Mouse (Mus musculus): Measurements from ENCODE around the gene Ano2. TPM values are rescaled to one million over a fixed set of nuclear protein-coding genes. Genes with fewer than 3 reads are reported as not detected.

The Ano2 gene
- polyA plus RNA-seq, 1 experiment from 2014 or later = 0.16 TPM

DNA sequence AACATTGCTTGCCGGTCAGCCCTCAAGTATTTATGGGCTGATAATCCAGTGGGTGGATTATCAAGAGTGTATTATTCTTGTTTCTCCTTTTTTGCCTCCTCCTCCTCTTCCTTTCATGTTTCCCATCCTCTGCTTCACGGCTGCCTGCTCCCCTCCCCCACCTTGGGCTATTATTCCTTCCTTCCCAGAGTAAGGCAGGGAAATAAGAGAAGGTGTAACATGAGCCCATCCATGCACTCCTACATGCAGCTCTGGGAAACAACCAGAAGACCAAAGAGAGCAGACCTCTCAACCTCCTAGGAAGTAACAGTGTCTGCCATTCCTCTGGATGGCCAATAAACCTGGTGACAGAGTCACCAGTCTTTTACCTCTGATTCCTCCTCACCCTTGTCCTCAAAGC is 311.6 kb downstream of the Ano2 start:
- no peak for ATAC-seq (ENCODE audit: low read depth)
- Histone ChIP-seq H3K27me3 (ENCODE audit: control insufficient read depth, insufficient read depth, low read depth, low read length) (no peaks in the 10 kb centered on the region), H3K4me2 (ENCODE audit: low read depth, low read length) (no peak overlapping the region), H3K9ac (ENCODE audit: low read length) (no peak overlapping the region), H3K4me1 (replicated peaks; ENCODE audit: control insufficient read depth, insufficient read depth, low read length) (peaks cover 21% of the 10 kb centered on the region), H3K9me3 (ENCODE audit: control insufficient read depth, low read length) (no peaks in the 10 kb centered on the region), H3K27ac (ENCODE audit: low read length) (no peak overlapping the region), H3K4me3 (ENCODE audit: low read length) (no peak overlapping the region), H3K36me3 (ENCODE audit: control insufficient read depth, insufficient read depth, low read length) (no peaks in the 10 kb centered on the region)
- 34% methylated on average over 2 of the region's 2 CpGs for WGBS

DNA sequence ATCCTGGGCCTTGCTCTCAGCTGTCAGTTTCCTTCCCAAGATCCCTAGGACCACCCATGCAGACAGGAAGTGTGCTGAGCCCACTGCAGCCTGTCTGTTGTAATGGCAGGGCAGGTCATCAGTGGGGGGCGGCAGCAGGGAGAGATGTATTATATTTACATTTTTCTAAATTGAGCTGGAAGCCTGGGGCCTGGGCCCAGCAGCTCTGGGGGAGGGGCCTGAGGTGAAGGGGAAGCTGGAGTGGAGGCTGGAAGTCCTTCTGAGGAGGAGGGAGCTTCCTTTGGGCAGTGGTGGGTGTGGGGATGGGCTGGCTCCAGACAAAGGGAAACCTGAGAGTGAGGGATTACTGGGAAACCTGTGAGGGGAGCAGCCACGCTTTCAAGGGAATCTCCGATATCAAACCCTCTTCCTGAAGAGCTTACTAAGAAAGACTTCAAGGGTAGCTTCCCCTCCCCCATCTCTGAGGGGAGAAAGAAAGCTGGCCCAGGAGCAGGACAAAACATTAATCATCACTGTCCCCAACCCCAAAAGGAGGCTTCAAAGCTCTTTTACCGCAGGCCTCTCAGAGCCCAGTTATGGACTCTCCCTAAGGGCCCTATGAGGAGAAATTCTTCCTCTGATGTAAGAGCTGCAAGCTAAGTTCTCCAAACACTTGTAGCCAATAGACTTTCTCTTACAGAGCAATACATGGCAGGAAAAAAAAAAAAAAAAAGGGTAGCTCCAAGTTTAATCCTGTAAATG is 313.0 kb downstream of the Ano2 start:
- Histone ChIP-seq H3K36me3 (ENCODE audit: control insufficient read depth, insufficient read depth, low read length) (no peaks in the 10 kb centered on the region), H3K4me3 (ENCODE audit: low read length) (no peak overlapping the region), H3K4me1 (replicated peaks; ENCODE audit: control insufficient read depth, insufficient read depth, low read length) (peaks cover 21% of the 10 kb centered on the region), H3K27ac (ENCODE audit: low read length) (peak overlapping the region; percentile 80), H3K27me3 (ENCODE audit: control insufficient read depth, insufficient read depth, low read depth, low read length) (no peaks in the 10 kb centered on the region), H3K9ac (ENCODE audit: low read length) (no peak overlapping the region), H3K4me2 (ENCODE audit: low read depth, low read length) (no peak overlapping the region), H3K9me3 (ENCODE audit: control insufficient read depth, low read length) (no peaks in the 10 kb centered on the region)
- WGBS = 9% methylated on average over 4 of the region's 4 CpGs
- peak; percentile 93 for ATAC-seq (ENCODE audit: low read depth)

DNA sequence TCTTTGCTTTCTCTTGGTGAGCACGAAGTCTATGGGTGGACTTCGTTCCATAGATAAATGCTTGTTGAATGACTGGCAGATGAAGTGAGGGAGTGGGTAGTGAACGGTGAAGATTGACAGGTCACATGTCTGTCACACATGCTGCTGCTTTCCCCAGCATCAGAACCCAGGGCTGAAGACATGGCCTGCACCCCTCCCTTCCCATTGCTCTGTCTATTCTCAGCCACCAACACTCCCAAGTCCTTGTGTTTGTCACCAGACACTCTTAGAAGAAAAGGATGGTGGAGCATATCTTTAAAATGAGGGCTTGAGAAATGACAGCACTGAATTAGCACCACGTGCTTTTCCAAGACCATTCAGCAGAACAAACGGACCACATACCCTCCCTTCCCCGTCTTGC is 316.4 kb downstream of the Ano2 start:
- Histone ChIP-seq H3K4me3 (ENCODE audit: low read length) (no peak overlapping the region), H3K36me3 (ENCODE audit: control insufficient read depth, insufficient read depth, low read length) (no peaks in the 10 kb centered on the region), H3K27me3 (ENCODE audit: control insufficient read depth, insufficient read depth, low read depth, low read length) (no peaks in the 10 kb centered on the region), H3K9me3 (ENCODE audit: control insufficient read depth, low read length) (no peaks in the 10 kb centered on the region), H3K4me2 (ENCODE audit: low read depth, low read length) (no peak overlapping the region), H3K9ac (ENCODE audit: low read length) (no peak overlapping the region), H3K27ac (ENCODE audit: low read length) (no peak overlapping the region), H3K4me1 (replicated peaks; ENCODE audit: control insufficient read depth, insufficient read depth, low read length) (peaks cover 32% of the 10 kb centered on the region)
- no peak for ATAC-seq (ENCODE audit: low read depth)
- 75% methylated on average over 6 of the region's 6 CpGs for WGBS

DNA sequence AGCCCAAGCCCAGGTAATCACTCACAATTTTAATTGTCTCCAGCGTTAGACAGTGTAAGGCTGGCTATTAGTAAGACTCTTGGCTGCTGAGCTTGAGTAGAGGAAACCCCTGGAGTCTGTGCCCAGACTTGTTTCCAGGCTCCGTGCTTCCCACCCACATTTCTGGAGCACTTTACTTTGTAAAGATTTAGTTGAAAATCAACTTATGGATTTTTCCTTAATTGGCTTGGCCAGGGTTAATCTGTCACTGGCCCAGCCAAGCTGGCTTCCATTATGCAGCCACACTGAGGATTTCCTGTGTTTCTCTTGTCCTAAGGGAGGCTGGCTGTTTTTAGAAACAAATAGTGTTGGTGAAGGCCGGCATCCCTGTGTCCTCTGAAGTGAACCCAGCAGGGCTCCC is 318.9 kb downstream of the Ano2 start:
- H3K9ac ChIP-seq (ENCODE audit: low read length) = no peak overlapping the region
- WGBS = 15% methylated on average over 3 of the region's 3 CpGs
- peaks cover 22% of the 10 kb centered on the region for H3K4me1 ChIP-seq (replicated peaks; ENCODE audit: control insufficient read depth, insufficient read depth, low read length)
- H3K36me3 ChIP-seq (ENCODE audit: control insufficient read depth, insufficient read depth, low read length) = no peaks in the 10 kb centered on the region
- ATAC-seq (ENCODE audit: low read depth) = peak; percentile 66
- no peak overlapping the region for H3K4me3 ChIP-seq (ENCODE audit: low read length)
- H3K4me2 ChIP-seq (ENCODE audit: low read depth, low read length) = no peak overlapping the region
- H3K9me3 ChIP-seq (ENCODE audit: control insufficient read depth, low read length) = no peaks in the 10 kb centered on the region
- no peaks in the 10 kb centered on the region for H3K27me3 ChIP-seq (ENCODE audit: control insufficient read depth, insufficient read depth, low read depth, low read length)
- peak overlapping the region; percentile 38; the same call in 1 of the 2 replicates for H3K27ac ChIP-seq (ENCODE audit: low read length)

DNA sequence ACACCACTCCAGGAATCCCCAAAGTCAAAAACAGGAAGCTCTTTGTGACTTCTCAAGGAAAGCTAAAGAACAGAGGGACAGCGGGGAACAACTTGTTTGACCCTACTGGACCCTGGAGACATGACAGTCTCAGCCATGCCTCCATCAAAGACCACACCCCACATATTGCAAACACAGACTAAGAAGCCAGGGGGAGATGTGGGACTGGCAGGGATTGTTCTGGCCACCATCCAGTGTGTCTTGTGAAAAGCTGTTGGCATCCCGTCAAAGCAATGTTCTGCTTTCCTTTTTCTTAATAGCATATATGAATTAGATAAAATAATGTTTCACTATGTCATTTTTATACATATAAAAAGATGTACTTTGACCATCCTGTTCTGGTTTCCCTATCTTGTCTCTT is 326.8 kb downstream of the Ano2 start:
- H3K36me3 ChIP-seq (ENCODE audit: control insufficient read depth, insufficient read depth, low read length) = no peaks in the 10 kb centered on the region
- 0 out of 2 replicates have a peak, but pooled peaks have one; percentile 51 for ATAC-seq (ENCODE audit: low read depth)

DNA sequence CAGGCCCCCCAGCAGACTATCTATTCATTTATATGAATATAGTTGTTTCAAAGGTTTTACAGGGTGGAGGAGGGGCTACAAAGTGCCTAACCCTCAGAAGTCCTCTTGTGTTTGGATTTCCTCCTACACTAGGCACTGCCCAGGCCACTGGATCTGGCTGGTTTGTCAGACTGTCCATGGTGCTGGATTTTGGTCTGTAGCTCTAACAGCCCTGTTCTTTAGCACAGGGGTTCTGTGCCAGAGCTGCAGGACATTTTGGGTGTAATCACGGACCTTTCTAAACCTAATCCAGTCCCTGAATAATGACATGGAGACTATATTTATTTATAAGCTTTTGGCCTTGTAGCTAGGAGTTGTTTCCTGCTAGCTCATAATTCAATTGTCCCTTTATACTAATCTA is 328.2 kb downstream of the Ano2 start:
- H3K9me3 ChIP-seq (ENCODE audit: control insufficient read depth, low read length) = no peaks in the 10 kb centered on the region
- no peaks in the 10 kb centered on the region for H3K27me3 ChIP-seq (ENCODE audit: control insufficient read depth, insufficient read depth, low read depth, low read length)
- no peaks in the 10 kb centered on the region for H3K36me3 ChIP-seq (ENCODE audit: control insufficient read depth, insufficient read depth, low read length)
- H3K27ac ChIP-seq (ENCODE audit: low read length) = no peak overlapping the region
- no peak overlapping the region for H3K4me2 ChIP-seq (ENCODE audit: low read depth, low read length)
- 45% methylated on average over 1 of the region's 1 CpGs for WGBS
- no peak for ATAC-seq (ENCODE audit: low read depth)
- no peaks in the 10 kb centered on the region for H3K4me1 ChIP-seq (replicated peaks; ENCODE audit: control insufficient read depth, insufficient read depth, low read length)
- no peak overlapping the region for H3K4me3 ChIP-seq (ENCODE audit: low read length)
- H3K9ac ChIP-seq (ENCODE audit: low read length) = no peak overlapping the region

More for the DNA sequence above, 326.8 kb downstream of the Ano2 start:
- Histone ChIP-seq H3K9me3 (ENCODE audit: control insufficient read depth, low read length) (no peaks in the 10 kb centered on the region), H3K27me3 (ENCODE audit: control insufficient read depth, insufficient read depth, low read depth, low read length) (no peaks in the 10 kb centered on the region), H3K4me1 (replicated peaks; ENCODE audit: control insufficient read depth, insufficient read depth, low read length) (peaks cover 5% of the 10 kb centered on the region), H3K4me2 (ENCODE audit: low read depth, low read length) (no peak overlapping the region), H3K4me3 (ENCODE audit: low read length) (no peak overlapping the region), H3K27ac (ENCODE audit: low read length) (no peak overlapping the region), H3K9ac (ENCODE audit: low read length) (no peak overlapping the region)
- 49% methylated on average over 2 of the region's 2 CpGs for WGBS

DNA sequence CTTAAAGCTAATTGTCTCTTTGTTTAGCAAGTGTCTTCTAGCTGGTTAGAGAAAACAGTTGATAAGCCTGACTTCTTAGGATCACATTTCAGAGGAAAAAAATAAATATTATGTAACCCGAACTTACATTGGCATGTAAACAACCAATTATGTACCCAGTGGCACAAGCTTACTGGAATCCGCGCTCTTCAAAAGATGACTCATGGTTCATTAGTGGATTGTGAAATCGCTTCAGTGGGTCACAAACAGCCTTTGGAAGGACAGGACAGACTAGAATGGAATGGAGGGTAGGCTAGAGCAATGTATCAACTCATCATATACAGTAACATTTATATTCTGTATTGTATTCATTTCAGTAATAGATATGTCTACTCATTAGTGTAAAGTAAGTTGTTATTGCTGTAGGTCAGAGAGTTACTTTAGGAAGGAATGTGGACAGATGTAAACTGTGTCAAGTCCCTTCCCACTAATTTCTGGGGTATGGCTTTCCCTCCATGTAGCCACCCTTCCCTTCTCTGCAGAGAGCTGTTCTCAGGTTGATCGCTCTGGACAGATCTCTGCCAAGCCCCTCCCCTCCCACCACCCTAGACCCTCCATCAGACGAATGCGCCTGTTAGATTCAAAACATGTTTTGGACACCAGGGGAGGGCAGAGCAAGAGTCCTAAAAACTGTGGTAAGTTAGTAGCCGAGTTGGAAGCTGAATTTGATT is 343.6 kb downstream of the Ano2 start:
- Histone ChIP-seq H3K9ac (ENCODE audit: low read length) (no peak overlapping the region), H3K27me3 (ENCODE audit: control insufficient read depth, insufficient read depth, low read depth, low read length) (no peaks in the 10 kb centered on the region), H3K4me3 (ENCODE audit: low read length) (no peak overlapping the region), H3K36me3 (ENCODE audit: control insufficient read depth, insufficient read depth, low read length) (no peaks in the 10 kb centered on the region), H3K4me1 (replicated peaks; ENCODE audit: control insufficient read depth, insufficient read depth, low read length) (no peaks in the 10 kb centered on the region; the same call in 1 of the 2 replicates), H3K27ac (ENCODE audit: low read length) (no peak overlapping the region), H3K4me2 (ENCODE audit: low read depth, low read length) (0 out of 2 replicates have a peak overlapping the region, but pooled peaks have one; percentile 10), H3K9me3 (ENCODE audit: control insufficient read depth, low read length) (no peaks in the 10 kb centered on the region)
- WGBS = 43% methylated on average over 8 of the region's 8 CpGs
- peak; percentile 65 for ATAC-seq (ENCODE audit: low read depth)

DNA sequence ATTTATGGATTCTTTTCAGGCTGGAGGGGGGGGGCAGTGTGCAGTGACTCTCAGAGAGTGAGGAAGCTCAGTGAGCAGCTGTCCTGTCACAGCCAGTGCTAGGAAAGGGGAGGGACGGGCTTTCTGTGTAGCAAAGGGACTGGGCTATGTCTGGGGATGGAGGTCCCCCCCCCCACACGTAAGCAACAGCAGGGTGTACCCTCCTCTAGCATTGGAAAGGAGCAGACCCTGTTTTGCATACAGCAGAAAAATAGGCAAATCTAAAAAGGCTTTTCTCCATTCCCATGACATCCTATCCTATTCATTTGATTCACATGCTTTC is 344.1 kb downstream of the Ano2 start:
- Histone ChIP-seq H3K36me3 (ENCODE audit: control insufficient read depth, insufficient read depth, low read length) (no peaks in the 10 kb centered on the region), H3K4me1 (replicated peaks; ENCODE audit: control insufficient read depth, insufficient read depth, low read length) (no peaks in the 10 kb centered on the region; the same call in 1 of the 2 replicates), H3K4me2 (ENCODE audit: low read depth, low read length) (0 out of 2 replicates have a peak overlapping the region, but pooled peaks have one; percentile 10), H3K27me3 (ENCODE audit: control insufficient read depth, insufficient read depth, low read depth, low read length) (no peaks in the 10 kb centered on the region), H3K9me3 (ENCODE audit: control insufficient read depth, low read length) (no peaks in the 10 kb centered on the region), H3K27ac (ENCODE audit: low read length) (no peak overlapping the region), H3K9ac (ENCODE audit: low read length) (no peak overlapping the region), H3K4me3 (ENCODE audit: low read length) (no peak overlapping the region)
- peak; percentile 84 for ATAC-seq (ENCODE audit: low read depth)
- WGBS = 27% methylated on average over 2 of the region's 2 CpGs

DNA sequence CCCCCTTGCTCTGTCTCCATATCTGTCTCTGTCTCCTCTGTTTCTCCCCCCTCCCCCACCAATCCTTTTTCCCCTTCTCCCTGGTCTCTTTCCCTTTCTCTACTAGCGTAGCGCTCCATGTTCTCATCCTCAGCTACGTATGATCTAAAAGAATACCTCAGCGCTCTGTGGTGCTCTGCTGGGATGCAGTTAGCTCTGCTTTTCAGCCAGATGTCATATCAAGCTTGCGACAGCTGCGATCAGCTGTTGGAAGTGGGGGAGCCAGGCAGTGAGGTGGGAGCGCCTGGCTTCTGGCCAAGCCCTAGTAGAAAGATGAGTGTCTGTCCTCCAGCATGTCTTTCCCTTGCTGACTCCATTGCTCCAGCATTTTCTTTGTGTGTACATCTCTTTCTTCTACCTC is 344.5 kb downstream of the Ano2 start:
- H3K4me2 ChIP-seq (ENCODE audit: low read depth, low read length) = 0 out of 2 replicates have a peak overlapping the region, but pooled peaks have one; percentile 9

More for the DNA sequence above, 344.5 kb downstream of the Ano2 start:
- peak; percentile 82 for ATAC-seq (ENCODE audit: low read depth)
- Histone ChIP-seq H3K36me3 (ENCODE audit: control insufficient read depth, insufficient read depth, low read length) (no peaks in the 10 kb centered on the region), H3K4me1 (replicated peaks; ENCODE audit: control insufficient read depth, insufficient read depth, low read length) (no peaks in the 10 kb centered on the region; the same call in 1 of the 2 replicates), H3K27me3 (ENCODE audit: control insufficient read depth, insufficient read depth, low read depth, low read length) (no peaks in the 10 kb centered on the region), H3K4me3 (ENCODE audit: low read length) (no peak overlapping the region), H3K9ac (ENCODE audit: low read length) (no peak overlapping the region), H3K9me3 (ENCODE audit: control insufficient read depth, low read length) (no peaks in the 10 kb centered on the region), H3K27ac (ENCODE audit: low read length) (no peak overlapping the region)
- 48% methylated on average over 7 of the region's 7 CpGs for WGBS

All from lung, embryonic 16.5 days (tissue).